Mouse (Mus musculus) forebrain, embryonic 14.5 days (tissue): ENCODE measurements at regions not wholly inside any gene's neighbourhood (a gene's known extent, or its start where the extent isn't known, plus 50 kb on each side); places are given as distances from the start of the nearest gene placed in this dataset.

Source experiments
- ATAC-seq: fragments of 200-750 bp; cut with Nextera tagmentation; 2 replicates; pipeline ENCODE4 v1.8.0; 2017; ENCODE audit warnings: mild to moderate bottlenecking, moderate library complexity
- DNase-seq: peaks from one replicate; pipeline ENCODE4 v3.0.0-alpha.2; 2015; ENCODE audit warnings: low spot score
- H3K27ac ChIP-seq: fragments of 300-500 bp; sonication (generic); 2 replicates; pipeline ENCODE4 v1.5.1; 2014; ENCODE audit warnings: low read depth, mild to moderate bottlenecking, control low read depth, low read length, moderate library complexity
- H3K27me3 ChIP-seq: fragments of 300-500 bp; sonication (generic); replicated peaks from 2 replicates; pipeline ENCODE4 v1.6.1; 2014; ENCODE audit warnings: low read length, control low read depth, mixed read lengths; ENCODE audit not compliant: control insufficient read depth, insufficient read depth
- H3K36me3 ChIP-seq: fragments of 300-500 bp; sonication (generic); 2 replicates; pipeline ENCODE4 v1.6.1; 2014; ENCODE audit warnings: low read length, control low read depth; ENCODE audit not compliant: control insufficient read depth, insufficient read depth
- H3K4me1 ChIP-seq: fragments of 300-500 bp; sonication (generic); 2 replicates; pipeline ENCODE4 v1.6.1; 2014; ENCODE audit warnings: antibody characterized with exemption, low read length, control low read depth; ENCODE audit not compliant: control insufficient read depth, insufficient read depth
- H3K4me2 ChIP-seq: fragments of 300-500 bp; sonication (generic); 2 replicates; pipeline ENCODE4 v1.6.1; 2014; ENCODE audit warnings: mild to moderate bottlenecking, control low read depth, low read length
- H3K4me3 ChIP-seq: fragments of 300-500 bp; sonication (generic); 2 replicates; pipeline ENCODE4 v1.5.1; 2014; ENCODE audit warnings: low read depth, low read length, control low read depth
- H3K9ac ChIP-seq: fragments of 300-500 bp; sonication (generic); 2 replicates; pipeline ENCODE4 v1.6.1; 2014; ENCODE audit warnings: mild to moderate bottlenecking, low read length, control low read depth, moderate library complexity
- H3K9me3 ChIP-seq: fragments of 300-500 bp; sonication (generic); replicated peaks from 2 replicates; pipeline ENCODE4 v1.6.1; 2016; ENCODE audit warnings: low read length, control low read depth, mixed read lengths; ENCODE audit not compliant: control insufficient read depth
- WGBS: fragments of 180-500 bp; shearing (Covaris S2); extraction: QIAGEN DNeasy Blood & Tissue Kit; methylation state at CpG from one replicate; pipeline ENCODE4 v1.1.7; 2014; 5-methylcytosine and 5-hydroxymethylcytosine counted together

GRCm38 (mm10) chr7:53321539-53321938, 1306.0 kb upstream of the 1700015G11Rik start:
- H3K9ac ChIP-seq: no peak overlapping the region
- no peak overlapping the region for H3K4me3 ChIP-seq
- H3K36me3 ChIP-seq: no peaks in the 10 kb centered on the region
- no peaks in the 10 kb centered on the region for H3K9me3 ChIP-seq
- H3K4me1 ChIP-seq: no peaks in the 10 kb centered on the region
- no peak for ATAC-seq
- no peak overlapping the region for H3K4me2 ChIP-seq
- WGBS: 93% methylated on average over 11 of the region's 11 CpGs
- H3K27ac ChIP-seq: no peak overlapping the region
- DNase-seq: no peak
- H3K27me3 ChIP-seq: no peaks in the 10 kb centered on the region

- DNase-seq: peak; percentile 45
- WGBS: 55% methylated on average over 1 of the region's 1 CpGs
- no peak overlapping the region for H3K4me3 ChIP-seq
- no peaks in the 10 kb centered on the region for H3K4me1 ChIP-seq
- no peaks in the 10 kb centered on the region for H3K36me3 ChIP-seq
- H3K9ac ChIP-seq: no peak overlapping the region
- H3K27ac ChIP-seq: no peak overlapping the region
- ATAC-seq: no peak; the same call in 1 of the 2 replicates
- H3K9me3 ChIP-seq: no peaks in the 10 kb centered on the region
- no peak overlapping the region for H3K4me2 ChIP-seq
- H3K27me3 ChIP-seq: no peaks in the 10 kb centered on the region
Measured at GRCm38 (mm10) chr7:53282016-53282415, 1266.5 kb upstream of the 1700015G11Rik start.
